Mouse (Mus musculus): ENCODE measurements around the gene Mycbp. TPM values are rescaled to one million over a fixed set of nuclear protein-coding genes. Genes with fewer than 3 reads are reported as not detected.
"Not testable (repeated sequence)": the region's sequence is repeated elsewhere in the genome, so short reads cannot be mapped to it uniquely, and the experiment has no call there.

The Mycbp gene
- polyA plus RNA-seq, 1 experiment from 2014 or later: 80.1 TPM

- not testable (repeated sequence) for H3K9ac ChIP-seq; H3K4me3 ChIP-seq (replicated peaks); ATAC-seq (ENCODE audit: insufficient number of reproducible peaks, low FRiP score, low TSS enrichment, low read depth); H3K27me3 ChIP-seq; H3K4me1 ChIP-seq; H3K4me2 ChIP-seq (replicated peaks); H3K9me3 ChIP-seq (replicated peaks); H3K27ac ChIP-seq (replicated peaks)
- peaks cover 14% of the 10 kb centered on the region for H3K36me3 ChIP-seq
- WGBS: 71% methylated on average over 7 of the region's 7 CpGs
Measured at GRCm38 (mm10) chr4:123940878-123941277, 36.2 kb downstream of the Mycbp start.

GRCm38 (mm10) chr4:123946701-123947100, 42.1 kb downstream of the Mycbp start:
- Histone ChIP-seq H3K4me1 (no peaks in the 10 kb centered on the region), H3K27me3 (peaks cover 7% of the 10 kb centered on the region), H3K4me3 (replicated peaks) (no peak overlapping the region), H3K9me3 (replicated peaks) (no peaks in the 10 kb centered on the region), H3K9ac (no peak overlapping the region), H3K36me3 (no peaks in the 10 kb centered on the region), H3K4me2 (replicated peaks) (no peak overlapping the region), H3K27ac (replicated peaks) (no peak overlapping the region)
- ATAC-seq (ENCODE audit: insufficient number of reproducible peaks, low FRiP score, low TSS enrichment, low read depth): no peak
- 85% methylated on average over 4 of the region's 4 CpGs for WGBS

GRCm38 (mm10) chr4:123947149-123947548, 42.5 kb downstream of the Mycbp start:
- no peak overlapping the region for H3K9ac ChIP-seq
- no peaks in the 10 kb centered on the region for H3K4me1 ChIP-seq
- 69% methylated on average over 5 of the region's 5 CpGs for WGBS
- no peak overlapping the region for H3K4me3 ChIP-seq (replicated peaks)
- no peak overlapping the region for H3K27ac ChIP-seq (replicated peaks)
- no peaks in the 10 kb centered on the region for H3K9me3 ChIP-seq (replicated peaks)
- no peak for ATAC-seq (ENCODE audit: insufficient number of reproducible peaks, low FRiP score, low TSS enrichment, low read depth)
- no peak overlapping the region for H3K4me2 ChIP-seq (replicated peaks)
- H3K27me3 ChIP-seq: peaks cover 7% of the 10 kb centered on the region
- H3K36me3 ChIP-seq: no peaks in the 10 kb centered on the region

- no peaks in the 10 kb centered on the region for H3K4me1 ChIP-seq
- H3K27me3 ChIP-seq: peaks cover 7% of the 10 kb centered on the region
- no peak for ATAC-seq (ENCODE audit: insufficient number of reproducible peaks, low FRiP score, low TSS enrichment, low read depth)
- H3K9me3 ChIP-seq (replicated peaks): no peaks in the 10 kb centered on the region
- no peak overlapping the region for H3K4me3 ChIP-seq (replicated peaks)
- no peaks in the 10 kb centered on the region for H3K36me3 ChIP-seq
- no peak overlapping the region for H3K4me2 ChIP-seq (replicated peaks)
- no peak overlapping the region for H3K27ac ChIP-seq (replicated peaks)
- H3K9ac ChIP-seq: no peak overlapping the region
- WGBS: 60% methylated on average over 6 of the region's 6 CpGs
Measured at GRCm38 (mm10) chr4:123948901-123949300, 44.3 kb downstream of the Mycbp start.

- ATAC-seq (ENCODE audit: insufficient number of reproducible peaks, low FRiP score, low TSS enrichment, low read depth): no peak
- 74% methylated on average over 10 of the region's 10 CpGs for WGBS
- no peak overlapping the region for H3K4me2 ChIP-seq (replicated peaks)
Measured at GRCm38 (mm10) chr4:123949649-123950048, 45.0 kb downstream of the Mycbp start.

GRCm38 (mm10) chr4:123952059-123952458, 47.4 kb downstream of the Mycbp start:
- Histone ChIP-seq H3K4me1 (peaks cover 5% of the 10 kb centered on the region), H3K36me3 (no peaks in the 10 kb centered on the region), H3K4me3 (replicated peaks) (no peak overlapping the region), H3K4me2 (replicated peaks) (no peak overlapping the region), H3K27ac (replicated peaks) (no peak overlapping the region), H3K27me3 (peaks cover 21% of the 10 kb centered on the region), H3K9ac (no peak overlapping the region), H3K9me3 (replicated peaks) (no peaks in the 10 kb centered on the region)
- 39% methylated on average over 7 of the region's 8 CpGs for WGBS
- ATAC-seq (ENCODE audit: insufficient number of reproducible peaks, low FRiP score, low TSS enrichment, low read depth): no peak

More at GRCm38 (mm10) chr4:123949649-123950048, 45.0 kb downstream of the Mycbp start:
- H3K27me3 ChIP-seq: peaks cover 7% of the 10 kb centered on the region
- no peak overlapping the region for H3K27ac ChIP-seq (replicated peaks)
- no peaks in the 10 kb centered on the region for H3K9me3 ChIP-seq (replicated peaks)
- no peak overlapping the region for H3K4me3 ChIP-seq (replicated peaks)
- no peaks in the 10 kb centered on the region for H3K36me3 ChIP-seq
- H3K4me1 ChIP-seq: no peaks in the 10 kb centered on the region
- H3K9ac ChIP-seq: no peak overlapping the region

GRCm38 (mm10) chr4:123956703-123957491, 52.3 kb downstream of the Mycbp start:
- Histone ChIP-seq H3K36me3 (no peaks in the 10 kb centered on the region), H3K27ac (replicated peaks) (no peak overlapping the region), H3K27me3 (peaks cover 26% of the 10 kb centered on the region), H3K4me3 (replicated peaks) (peak overlapping the region; percentile 28), H3K4me1 (peaks cover 10% of the 10 kb centered on the region), H3K9me3 (replicated peaks) (no peaks in the 10 kb centered on the region), H3K4me2 (replicated peaks) (peak overlapping the region; percentile 41), H3K9ac (no peak overlapping the region)
- WGBS: 6% methylated on average over 31 of the region's 31 CpGs
- peak; percentile 61; the same call in 1 of the 2 replicates for ATAC-seq (ENCODE audit: insufficient number of reproducible peaks, low FRiP score, low TSS enrichment, low read depth)

- H3K27ac ChIP-seq (replicated peaks): no peak overlapping the region
- no peak overlapping the region for H3K9ac ChIP-seq
- peaks cover 26% of the 10 kb centered on the region for H3K27me3 ChIP-seq
- ATAC-seq (ENCODE audit: insufficient number of reproducible peaks, low FRiP score, low TSS enrichment, low read depth): no peak
- H3K4me3 ChIP-seq (replicated peaks): peak overlapping the region; percentile 28; the same call in 1 of the 2 replicates
- 56% methylated on average over 4 of the region's 4 CpGs for WGBS
- H3K9me3 ChIP-seq (replicated peaks): no peaks in the 10 kb centered on the region
- H3K36me3 ChIP-seq: no peaks in the 10 kb centered on the region
- H3K4me2 ChIP-seq (replicated peaks): peak overlapping the region; percentile 41
- peaks cover 10% of the 10 kb centered on the region for H3K4me1 ChIP-seq
Measured at GRCm38 (mm10) chr4:123957492-123957808, 52.8 kb downstream of the Mycbp start.

- peaks cover 26% of the 10 kb centered on the region for H3K27me3 ChIP-seq
- no peak overlapping the region for H3K4me3 ChIP-seq (replicated peaks)
- H3K36me3 ChIP-seq: no peaks in the 10 kb centered on the region
- 66% methylated on average over 4 of the region's 4 CpGs for whole genome bisulfite sequencing
- no peaks in the 10 kb centered on the region for H3K9me3 ChIP-seq (replicated peaks)
- H3K9ac ChIP-seq: no peak overlapping the region
- no peak overlapping the region for H3K4me2 ChIP-seq (replicated peaks)
- no peak overlapping the region for H3K27ac ChIP-seq (replicated peaks)
- ATAC-seq (ENCODE audit: insufficient number of reproducible peaks, low FRiP score, low TSS enrichment, low read depth): no peak
- peaks cover 10% of the 10 kb centered on the region for H3K4me1 ChIP-seq
Measured at GRCm38 (mm10) chr4:123957891-123958290, 53.3 kb downstream of the Mycbp start.

- Histone ChIP-seq H3K27ac (replicated peaks) (no peak overlapping the region), H3K4me3 (replicated peaks) (no peak overlapping the region), H3K27me3 (peaks cover 24% of the 10 kb centered on the region), H3K36me3 (no peaks in the 10 kb centered on the region), H3K4me2 (replicated peaks) (no peak overlapping the region), H3K9ac (no peak overlapping the region), H3K4me1 (peaks cover 10% of the 10 kb centered on the region), H3K9me3 (replicated peaks) (no peaks in the 10 kb centered on the region)
- WGBS: 41% methylated on average over 4 of the region's 4 CpGs
- ATAC-seq (ENCODE audit: insufficient number of reproducible peaks, low FRiP score, low TSS enrichment, low read depth): no peak
Measured at GRCm38 (mm10) chr4:123960955-123961354, 56.3 kb downstream of the Mycbp start.

Data from embryonic facial prominence, embryonic 15.5 days (tissue).